Mouse (Mus musculus) cerebellum, adult 2 months (tissue): ENCODE data around the gene Tmem150c. TPM values are rescaled to one million over a fixed set of nuclear protein-coding genes. Genes with fewer than 3 reads are reported as not detected.

Experiments used
- DNase-seq, 2 experiments: peaks; one replicate each; pipeline ENCODE4 v3.0.0; 2021
- H3K27ac ChIP-seq: fragments of 200-500 bp; 2 replicates; pipeline ENCODE4 v1.5.1; 2012; ENCODE audit warnings: low read length, control low read depth, inconsistent platforms; ENCODE audit not compliant: insufficient read depth
- H3K27me3 ChIP-seq: fragments of 200-500 bp; 2 replicates; pipeline ENCODE4 v1.6.1; 2012; ENCODE audit warnings: inconsistent platforms, mild to moderate bottlenecking, low read length, moderate library complexity; ENCODE audit not compliant: control insufficient read depth, insufficient read depth
- H3K4me1 ChIP-seq: fragments of 200-500 bp; 2 replicates; pipeline ENCODE4 v1.6.1; 2011; ENCODE audit warnings: low read length; ENCODE audit not compliant: control insufficient read depth, insufficient read depth
- H3K4me3 ChIP-seq: fragments of 200-500 bp; replicated peaks from 2 replicates; pipeline ENCODE3; 2011; ENCODE audit warnings: mild to moderate bottlenecking, low read depth, low read length, control low read depth; ENCODE audit not compliant: insufficient read depth
- CTCF ChIP-seq: fragments of 200-500 bp; IDR thresholded peaks from 2 replicates; pipeline ENCODE4 v1.5.1; 2011; ENCODE audit warnings: low read depth, mild to moderate bottlenecking, control low read depth, low read length, moderate library complexity, borderline replicate concordance; ENCODE audit not compliant: insufficient read depth
- POLR2A ChIP-seq: fragments of 200-500 bp; IDR thresholded peaks from 2 replicates; pipeline ENCODE4 v1.6.1; 2011; ENCODE audit warnings: low read length, control low read depth, borderline replicate concordance; ENCODE audit not compliant: insufficient read depth
- WGBS: fragments of 180-500 bp; shearing (Covaris S2); methylation state at CpG from one replicate; pipeline ENCODE4 v1.1.7; 2018; 5-methylcytosine and 5-hydroxymethylcytosine counted together
- polyA plus RNA-seq: library from polyadenylated mRNA; depleted of rRNA; stranded (reverse); fragments of >200 nt; gene quantifications from 2 replicates; pipeline ENCODE4 v1.2.3, GENCODE M21; 2012; rRNA removed

Gene Tmem150c
- polyA plus RNA-seq, 1 experiment, result 30.1 TPM

GRCm38 (mm10) chr5:100032646-100033045 lies 127.0 kb downstream of the Tmem150c start:
- Histone ChIP-seq H3K4me1 (no peaks in the 10 kb centered on the region; the same call in 1 of the 2 replicates), H3K27ac (no peak overlapping the region), H3K4me3 (no peak overlapping the region), H3K27me3 (no peaks in the 10 kb centered on the region; the same call in 1 of the 2 replicates)
- DNase-seq, result no peak
- no peak for TF ChIP-seq POLR2A
- TF ChIP-seq CTCF, result no peak
- WGBS, result 63% methylated on average over 3 of the region's 3 CpGs

GRCm38 (mm10) chr5:100032107-100032506 lies 127.5 kb downstream of the Tmem150c start:
- Histone ChIP-seq H3K27me3 (no peaks in the 10 kb centered on the region; the same call in 1 of the 2 replicates), H3K27ac (no peak overlapping the region), H3K4me1 (no peaks in the 10 kb centered on the region; the same call in 1 of the 2 replicates), H3K4me3 (no peak overlapping the region)
- 91% methylated on average over 2 of the region's 2 CpGs for WGBS
- TF ChIP-seq CTCF, result no peak
- TF ChIP-seq POLR2A, result no peak
- no peak for DNase-seq

GRCm38 (mm10) chr5:100030069-100030468 lies 129.5 kb downstream of the Tmem150c start:
- DNase-seq, result no peak
- Histone ChIP-seq H3K4me3 (no peak overlapping the region), H3K27ac (no peak overlapping the region), H3K4me1 (no peaks in the 10 kb centered on the region; the same call in 1 of the 2 replicates), H3K27me3 (no peaks in the 10 kb centered on the region; the same call in 1 of the 2 replicates)
- no peak for TF ChIP-seq CTCF
- no peak for TF ChIP-seq POLR2A
- 19% methylated on average over 6 of the region's 6 CpGs for WGBS

Other genes starting within 250 kb of the Tmem150c start
- 114 and 127 TPM in 2 replicates for gene Hnrnpd, start 180.9 kb downstream of the Tmem150c start, polyA plus RNA-seq
- gene 4930524J08Rik, start 180.7 kb downstream of the Tmem150c start, polyA plus RNA-seq, result 1.6 and 1.8 TPM in 2 replicates
- 257 and 262 TPM in 2 replicates for gene Hnrnpdl, start 120.1 kb downstream of the Tmem150c start, polyA plus RNA-seq
- gene Enoph1, start 119.8 kb downstream of the Tmem150c start, polyA plus RNA-seq, result 64.7 and 74.6 TPM in 2 replicates